Mouse (Mus musculus) liver, embryonic 11.5 days (tissue): ENCODE measurements around the gene Srpk1. TPM values are rescaled to one million over a fixed set of nuclear protein-coding genes. Genes with fewer than 3 reads are reported as not detected.
"Not testable (repeated sequence)": the region's sequence is repeated elsewhere in the genome, so short reads cannot be mapped to it uniquely, and the experiment has no call there.

Experiments
- ATAC-seq: fragments of 200-750 bp; cut with Nextera tagmentation; replicated peaks from 2 replicates; pipeline ENCODE4 v1.8.0; 2017; ENCODE audit warnings: moderate number of reproducible peaks, mild to moderate bottlenecking, moderate TSS enrichment, moderate library complexity; ENCODE audit not compliant: low FRiP score
- DNase-seq: peaks from one replicate; pipeline ENCODE4 v3.0.0-alpha.2; 2017; ENCODE audit warnings: low spot score
- H3K27ac ChIP-seq: fragments of 300-500 bp; sonication (generic); 2 replicates; pipeline ENCODE4 v1.5.1; 2014; ENCODE audit warnings: mild to moderate bottlenecking, low read depth, low read length, control low read depth
- H3K27me3 ChIP-seq: fragments of 300-500 bp; sonication (generic); replicated peaks from 2 replicates; pipeline ENCODE4 v1.6.1; 2014; ENCODE audit warnings: low read length, mixed read lengths; ENCODE audit not compliant: control insufficient read depth, insufficient read depth
- H3K36me3 ChIP-seq: fragments of 300-500 bp; sonication (generic); 2 replicates; pipeline ENCODE4 v1.6.1; 2014; ENCODE audit warnings: mild to moderate bottlenecking, low read length, moderate library complexity, mixed read lengths; ENCODE audit not compliant: control insufficient read depth, insufficient read depth
- H3K4me1 ChIP-seq: fragments of 300-500 bp; sonication (generic); replicated peaks from 2 replicates; pipeline ENCODE4 v1.6.1; 2014; ENCODE audit warnings: low read length, mixed read lengths; ENCODE audit not compliant: control insufficient read depth, insufficient read depth
- H3K4me2 ChIP-seq: fragments of 300-500 bp; sonication (generic); 2 replicates; pipeline ENCODE4 v1.6.1; 2014; ENCODE audit warnings: mild to moderate bottlenecking, control low read depth, moderate library complexity
- H3K4me3 ChIP-seq: fragments of 300-500 bp; sonication (generic); 2 replicates; pipeline ENCODE4 v1.5.1; 2014; ENCODE audit warnings: low read depth, low read length, control low read depth
- H3K9ac ChIP-seq: fragments of 300-500 bp; sonication (generic); 2 replicates; pipeline ENCODE4 v1.6.1; 2014; ENCODE audit warnings: low read depth, low read length, control low read depth
- H3K9me3 ChIP-seq: fragments of 300-500 bp; sonication (generic); 2 replicates; pipeline ENCODE4 v1.6.1; 2016; ENCODE audit warnings: low read length, inconsistent platforms, mixed read lengths; ENCODE audit not compliant: control insufficient read depth
- WGBS: fragments of 180-500 bp; shearing (Covaris S2); extraction: QIAGEN DNeasy Blood & Tissue Kit; methylation state at CpG from one replicate; pipeline ENCODE4 v1.1.7; 2014; 5-methylcytosine and 5-hydroxymethylcytosine counted together
- microRNA-seq: library from miRNA; unstranded; fragments of <30 nt; microRNA quantifications from one replicate; pipeline ENCODE4, GENCODE M21; 2017; ENCODE audit warnings: borderline number of aligned reads
- polyA plus RNA-seq: library from polyadenylated mRNA; unstranded; fragments of >200 nt; fragmentation: Nextera tagmentation; extraction: Ambion mirVana; gene quantifications from 2 replicates; pipeline ENCODE4 v1.2.1, GENCODE M21; 2014

The Srpk1 gene
- polyA plus RNA-seq, 1 experiment from 2014 or later, result 92.7 TPM

GRCm38 (mm10) chr17:28554021-28554420, 68.5 kb downstream of the Srpk1 start:
- H3K27ac ChIP-seq, H3K4me1 ChIP-seq, H3K9me3 ChIP-seq, ATAC-seq, H3K36me3 ChIP-seq, H3K4me2 ChIP-seq, H3K4me3 ChIP-seq, H3K9ac ChIP-seq, DNase-seq, H3K27me3 ChIP-seq: not testable (repeated sequence)
- 89% methylated on average over 4 of the region's 4 CpGs for WGBS

- H3K36me3 ChIP-seq, result no peaks in the 10 kb centered on the region
- 9% methylated on average over 14 of the region's 14 CpGs for WGBS
- ATAC-seq (no peak; the same call in 1 of the 2 replicates), DNase-seq (peak; percentile 66)
- no peak overlapping the region for H3K27ac ChIP-seq
- H3K9me3 ChIP-seq, result no peaks in the 10 kb centered on the region
- H3K4me1 ChIP-seq, result peaks cover 7% of the 10 kb centered on the region; the same call in 1 of the 2 replicates
- no peak overlapping the region for H3K9ac ChIP-seq
- no peak overlapping the region for H3K4me3 ChIP-seq
- peaks cover 3% of the 10 kb centered on the region; the same call in 1 of the 2 replicates for H3K27me3 ChIP-seq
- H3K4me2 ChIP-seq, result no peak overlapping the region
Measured at GRCm38 (mm10) chr17:28553040-28553793, 69.3 kb downstream of the Srpk1 start.

GRCm38 (mm10) chr17:28549111-28549510, 73.4 kb downstream of the Srpk1 start, which contains the start of gene Clpsl2:
TSS of gene Clpsl2 (plus strand) at chr17:28549411.
- WGBS, result 74% methylated on average over 14 of the region's 14 CpGs
- Histone ChIP-seq H3K36me3 (no peaks in the 10 kb centered on the region), H3K4me2 (no peak within 1 kb of the TSS), H3K4me1 (no peaks in the 10 kb centered on the region), H3K9me3 (no peaks in the 10 kb centered on the region), H3K27me3 (peaks cover 3% of the 10 kb centered on the region; the same call in 1 of the 2 replicates), H3K27ac (no peak within 1 kb of the TSS), H3K9ac (no peak within 1 kb of the TSS), H3K4me3 (no peak within 1 kb of the TSS)
- ATAC-seq, result no peak
- DNase-seq, result no peak

GRCm38 (mm10) chr17:28548550-28548949, 74.0 kb downstream of the Srpk1 start:
- H3K9me3 ChIP-seq, result no peaks in the 10 kb centered on the region
- no peak overlapping the region for H3K27ac ChIP-seq
- no peak overlapping the region for H3K4me3 ChIP-seq
- peaks cover 3% of the 10 kb centered on the region; the same call in 1 of the 2 replicates for H3K27me3 ChIP-seq
- ATAC-seq, result no peak
- no peak overlapping the region for H3K9ac ChIP-seq
- DNase-seq, result no peak
- no peak overlapping the region for H3K4me2 ChIP-seq
- H3K4me1 ChIP-seq, result no peaks in the 10 kb centered on the region
- H3K36me3 ChIP-seq, result no peaks in the 10 kb centered on the region
- 60% methylated on average over 11 of the region's 11 CpGs for WGBS

GRCm38 (mm10) chr17:28546925-28547324, 75.6 kb downstream of the Srpk1 start:
- H3K9me3 ChIP-seq, result no peaks in the 10 kb centered on the region
- H3K27me3 ChIP-seq, result peaks cover 3% of the 10 kb centered on the region; the same call in 1 of the 2 replicates
- ATAC-seq, result no peak
- H3K4me2 ChIP-seq, result no peak overlapping the region
- H3K36me3 ChIP-seq, result no peaks in the 10 kb centered on the region
- no peak overlapping the region for H3K27ac ChIP-seq
- no peak overlapping the region for H3K9ac ChIP-seq
- no peaks in the 10 kb centered on the region for H3K4me1 ChIP-seq
- 70% methylated on average over 1 of the region's 1 CpGs for WGBS
- no peak overlapping the region for H3K4me3 ChIP-seq
- no peak for DNase-seq

- Histone ChIP-seq H3K9me3 (no peaks in the 10 kb centered on the region; the same call in 1 of the 2 replicates), H3K4me1 (no peaks in the 10 kb centered on the region), H3K27ac (no peak overlapping the region), H3K4me3 (no peak overlapping the region), H3K36me3 (no peaks in the 10 kb centered on the region), H3K27me3 (no peaks in the 10 kb centered on the region), H3K4me2 (no peak overlapping the region), H3K9ac (no peak overlapping the region)
- ATAC-seq, result no peak
- WGBS, result 45% methylated on average over 12 of the region's 12 CpGs
- no peak for DNase-seq
Measured at GRCm38 (mm10) chr17:28537881-28538280, 84.6 kb downstream of the Srpk1 start.

Small RNA genes lying within 50 kb of the gene (microRNA-seq; reads per million reads assigned to microRNA genes)
- gene Mir6969, result not detected

Other genes with a start within 250 kb of the Srpk1 start
- gene Fkbp5, start 105.2 kb downstream of the Srpk1 start, polyA plus RNA-seq, result 8.8 and 10.1 TPM in 2 replicates
- not detected in 2 replicates for gene Armc12, start 91.9 kb downstream of the Srpk1 start, polyA plus RNA-seq
- not detected in 2 replicates for gene Clpsl2, start 73.3 kb downstream of the Srpk1 start, polyA plus RNA-seq
- 3.5 and 3.7 TPM in 2 replicates for gene Clps, start 61.9 kb downstream of the Srpk1 start, polyA plus RNA-seq
- 0.27 and 0.33 TPM in 2 replicates for gene Lhfpl5, start 47.1 kb downstream of the Srpk1 start, polyA plus RNA-seq
- gene Slc26a8, start 67.5 kb upstream of the Srpk1 start, polyA plus RNA-seq, result 0.34 and 0.75 TPM in 2 replicates
- 58.5 and 64.6 TPM in 2 replicates for gene Mapk14, start 68.6 kb upstream of the Srpk1 start, polyA plus RNA-seq
- 0.84 and 3.6 TPM in 2 replicates for gene AC170998.1, start 103.4 kb upstream of the Srpk1 start, polyA plus RNA-seq
- gene Mapk13, start 146.6 kb upstream of the Srpk1 start, polyA plus RNA-seq, result 5.0 and 5.5 TPM in 2 replicates
- 29.3 and 34.8 TPM in 2 replicates for gene Brpf3, start 178.4 kb upstream of the Srpk1 start, polyA plus RNA-seq
- gene Pnpla1, start 235.7 kb upstream of the Srpk1 start, polyA plus RNA-seq, result 0.05 TPM in 1 of 2 replicates, not detected in the other